Mouse (Mus musculus): ENCODE measurements around the gene Slc38a1.

Gene Slc38a1

DNA sequence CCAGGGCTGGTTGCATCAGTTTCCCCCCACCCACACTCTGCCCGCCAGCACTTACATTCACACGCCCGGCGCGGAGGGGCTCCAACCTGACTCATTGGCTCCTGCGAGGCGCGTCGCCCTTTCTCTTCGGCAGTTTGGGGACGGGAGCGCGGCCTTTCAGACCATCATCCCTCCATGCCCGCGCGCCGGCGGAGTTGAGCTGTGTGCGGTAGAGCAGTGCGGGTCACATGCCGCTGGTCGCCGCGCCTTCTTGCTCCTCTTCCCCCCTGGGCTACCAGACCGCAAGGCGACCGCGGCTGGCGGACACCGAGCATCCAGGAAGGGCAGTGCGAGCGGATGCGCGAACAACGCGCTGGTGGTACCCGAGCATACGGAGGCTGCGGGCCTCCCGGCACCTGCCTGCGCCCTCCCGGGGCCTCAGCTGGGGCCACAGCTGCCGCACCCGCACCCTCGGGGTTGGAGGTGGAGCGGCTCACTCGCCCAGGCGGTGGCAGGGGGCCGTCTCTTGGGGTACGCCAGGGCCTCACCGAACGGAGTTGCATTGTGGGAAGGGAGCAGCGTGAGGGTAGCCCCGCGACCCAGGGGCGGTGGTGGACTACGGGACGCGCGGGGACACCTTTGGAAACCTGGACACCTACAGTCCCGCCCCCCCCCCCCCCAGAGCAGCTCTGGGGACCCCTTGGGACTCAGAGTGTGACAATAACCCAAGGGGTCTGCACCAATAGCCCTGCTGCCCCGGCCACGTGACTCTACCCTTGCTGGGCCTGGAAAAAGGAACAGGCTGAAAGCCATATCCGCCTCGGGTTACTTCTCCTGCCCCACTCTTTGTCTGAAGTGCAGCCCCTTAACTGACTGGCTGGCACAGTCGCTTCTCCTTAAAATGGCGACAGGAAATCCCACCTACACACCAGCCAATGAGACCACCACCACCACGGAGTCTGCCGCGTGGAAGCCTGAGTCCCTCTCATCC lies at the start of gene Slc38a1:
Gene Slc38a1, minus strand, starts transcription at position 478 of the 970 bp plus-strand sequence.
- DNase-seq, result peak; percentile 72 to 78

DNA sequence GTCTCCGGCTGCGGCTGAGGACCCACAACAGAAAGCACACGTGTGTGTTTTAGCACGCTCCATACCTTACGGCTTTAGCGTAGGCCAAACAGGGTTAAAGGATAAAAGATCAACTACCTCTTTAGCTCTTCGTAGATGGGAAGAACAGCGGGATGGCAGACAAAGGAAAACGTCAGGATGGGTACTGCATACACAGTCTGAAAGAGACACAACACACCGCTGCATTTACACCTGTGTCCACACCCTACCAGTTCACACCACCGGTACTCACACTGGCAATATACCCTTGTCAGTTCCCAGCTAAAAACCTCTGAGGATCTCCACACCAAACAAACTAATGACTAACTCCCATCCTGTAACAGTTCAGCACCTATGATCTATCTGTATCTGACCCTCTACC lies 49.7 kb upstream of the Slc38a1 start:
- no peak for DNase-seq

DNA sequence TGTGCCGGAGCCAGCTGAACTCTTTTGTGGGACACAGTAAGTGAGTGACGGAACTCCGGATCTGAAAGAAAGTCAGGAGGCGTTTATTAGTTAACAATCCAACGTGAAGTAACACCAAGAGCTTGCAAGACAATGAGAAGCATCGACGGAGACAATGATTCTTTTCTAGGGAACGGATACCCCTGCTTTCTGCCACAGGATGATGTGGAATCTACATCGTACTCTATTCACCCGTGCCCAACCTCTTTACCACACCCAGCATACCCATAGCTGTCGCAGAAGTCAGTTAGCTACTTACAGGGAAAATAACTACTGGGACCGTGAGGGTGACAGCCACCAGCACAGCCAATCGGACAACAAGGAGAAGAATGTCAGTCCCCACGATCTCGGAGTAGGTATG lies 48.7 kb upstream of the Slc38a1 start:
- DNase-seq, result no peak

DNA sequence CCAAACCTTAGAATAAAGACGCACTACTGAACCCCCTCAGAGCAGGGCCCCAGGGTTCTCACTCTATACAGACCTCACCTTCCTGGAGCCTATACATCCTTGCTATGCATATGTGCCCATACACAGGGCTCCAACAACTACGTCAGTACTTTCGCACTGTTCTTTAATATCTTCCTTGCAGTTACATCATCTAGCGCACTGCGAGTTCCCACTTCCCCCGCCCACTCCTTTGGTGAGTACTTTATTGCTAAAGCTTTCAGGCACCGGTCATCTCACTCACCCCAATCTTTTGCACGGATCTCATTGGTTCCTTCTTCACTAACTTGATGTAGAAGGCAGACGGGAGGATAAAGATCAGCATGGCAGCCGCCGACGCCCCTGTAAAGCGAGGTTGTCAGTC lies 48.1 kb upstream of the Slc38a1 start:
- DNase-seq, result no peak

DNA sequence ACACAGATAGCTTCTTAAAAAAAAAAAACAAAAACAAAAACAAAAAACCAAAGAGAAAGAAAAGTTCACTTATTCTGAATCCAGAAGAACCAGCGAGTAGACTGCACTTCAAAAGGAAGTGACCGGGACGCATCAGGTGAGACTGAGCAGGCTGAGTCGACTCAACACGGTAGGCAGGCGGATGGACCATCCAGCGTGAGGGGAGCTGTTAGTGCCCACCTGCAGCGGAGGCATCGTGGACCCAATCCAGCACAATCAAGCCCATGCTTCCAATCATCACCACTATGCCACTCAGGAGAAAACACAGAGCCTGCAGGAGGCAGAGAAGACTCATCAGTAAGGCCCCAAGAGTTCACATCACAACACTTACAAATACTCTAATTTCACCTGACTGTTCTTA lies 47.2 kb upstream of the Slc38a1 start:
- DNase-seq, result no peak

DNA sequence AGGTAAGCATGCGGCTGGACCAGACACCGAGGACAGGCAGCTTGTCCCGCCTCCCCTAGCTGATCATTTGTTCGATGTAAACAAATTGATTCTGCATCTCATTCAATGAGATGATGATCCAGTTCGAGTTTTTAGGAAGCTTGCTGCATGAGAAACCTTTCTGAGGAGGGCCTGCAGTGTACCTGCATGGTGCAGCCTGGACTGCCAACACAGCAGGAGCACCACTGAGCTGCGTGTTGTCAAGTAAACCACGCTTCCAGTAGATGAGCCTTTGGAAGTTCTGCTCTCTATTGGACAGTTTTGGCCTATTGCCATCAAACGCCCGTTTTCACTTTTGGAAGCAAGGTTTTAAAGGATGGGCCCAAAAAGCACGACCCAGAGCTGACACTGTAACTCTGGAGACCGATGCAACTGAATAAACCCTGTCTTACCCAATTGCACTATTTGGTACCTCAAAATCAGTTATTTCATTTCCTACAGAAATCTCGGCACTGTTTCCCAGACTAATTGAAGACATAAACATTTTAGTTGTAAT lies 46.1 kb upstream of the Slc38a1 start:
- DNase-seq, result peak in 1 of 2 experiments; percentile 48

DNA sequence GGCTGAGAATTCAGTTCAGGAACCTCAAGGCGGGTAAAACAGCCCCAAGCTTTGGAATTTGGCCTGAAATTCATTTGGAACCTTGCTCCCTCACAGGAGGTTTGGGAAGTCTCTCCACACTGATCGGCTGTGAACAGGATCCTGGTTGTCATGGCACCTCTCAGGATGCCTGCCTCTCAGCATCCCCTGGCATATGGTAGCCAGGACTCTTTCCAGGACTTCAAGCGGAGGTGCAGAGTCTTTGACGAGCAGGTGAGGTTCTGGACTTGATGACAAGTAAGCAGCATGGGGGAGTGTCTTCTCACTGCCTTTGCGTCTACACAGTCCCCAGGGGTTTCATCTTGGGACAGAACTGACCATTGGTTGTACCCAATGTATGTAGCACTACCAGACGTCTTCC lies 45.3 kb upstream of the Slc38a1 start:
- peak; percentile 63 to 68 for DNase-seq

DNA sequence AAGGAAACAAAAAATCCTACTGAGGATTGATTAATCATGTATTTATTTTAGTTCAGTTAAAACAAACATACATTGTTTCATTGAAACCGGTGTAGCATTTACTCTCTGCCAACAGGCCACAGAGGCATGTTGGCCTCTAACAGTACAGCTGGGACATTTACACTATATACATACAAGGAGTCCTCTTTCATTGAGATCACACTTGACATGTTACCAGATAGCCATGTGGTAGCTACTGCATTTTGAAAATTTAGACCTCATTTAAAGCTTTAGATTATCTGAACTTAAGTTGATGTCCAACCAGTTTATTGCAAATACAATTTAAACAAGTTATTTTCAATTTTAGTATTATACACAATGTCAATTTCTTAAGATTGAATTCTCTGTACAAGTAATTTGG lies 44.7 kb upstream of the Slc38a1 start:
- DNase-seq, result no peak

DNA sequence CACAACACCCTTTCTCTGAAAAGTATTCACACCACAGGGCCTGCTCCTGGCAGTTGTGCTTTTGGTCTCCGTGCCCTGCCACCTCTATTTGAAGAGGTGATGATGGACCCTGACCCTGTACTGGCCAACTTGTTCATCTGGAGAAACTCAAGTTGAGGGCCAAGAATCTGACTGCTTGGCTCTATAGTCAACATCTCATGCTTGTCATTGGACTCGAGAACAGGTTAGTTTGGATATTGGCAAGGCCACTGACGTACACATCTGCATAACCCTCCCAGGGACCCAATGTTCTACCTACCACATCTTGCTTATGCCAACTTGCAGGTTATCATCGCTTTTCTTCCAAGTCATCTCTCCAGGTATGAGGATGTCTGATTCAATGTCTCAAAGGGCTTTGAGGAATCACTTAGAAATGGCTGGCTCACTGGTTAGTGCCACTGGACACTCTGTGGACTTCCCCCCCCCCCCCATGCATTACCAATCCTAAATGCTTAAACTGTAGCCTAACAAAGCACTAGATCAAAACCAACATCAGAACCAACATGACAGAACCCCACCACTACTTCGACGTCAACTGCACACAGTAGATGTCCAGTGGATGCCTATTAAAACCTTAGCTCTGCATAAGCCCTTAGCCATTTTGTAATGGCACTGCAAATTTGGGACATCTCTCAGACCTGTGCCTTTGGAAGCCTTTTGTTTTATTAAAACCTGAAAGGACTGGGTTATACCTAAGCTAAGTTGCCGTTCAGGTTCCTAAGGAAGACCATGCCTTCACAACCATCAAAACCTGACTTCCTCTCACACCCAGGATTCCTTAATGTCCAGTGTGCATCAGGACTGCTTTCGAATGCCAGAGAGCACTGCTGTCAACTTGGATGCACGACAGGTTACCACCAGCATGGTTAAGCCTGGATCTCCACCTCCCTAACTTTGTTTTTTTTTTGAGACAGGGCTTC lies 43.8 kb upstream of the Slc38a1 start:
- no peak for DNase-seq

DNA sequence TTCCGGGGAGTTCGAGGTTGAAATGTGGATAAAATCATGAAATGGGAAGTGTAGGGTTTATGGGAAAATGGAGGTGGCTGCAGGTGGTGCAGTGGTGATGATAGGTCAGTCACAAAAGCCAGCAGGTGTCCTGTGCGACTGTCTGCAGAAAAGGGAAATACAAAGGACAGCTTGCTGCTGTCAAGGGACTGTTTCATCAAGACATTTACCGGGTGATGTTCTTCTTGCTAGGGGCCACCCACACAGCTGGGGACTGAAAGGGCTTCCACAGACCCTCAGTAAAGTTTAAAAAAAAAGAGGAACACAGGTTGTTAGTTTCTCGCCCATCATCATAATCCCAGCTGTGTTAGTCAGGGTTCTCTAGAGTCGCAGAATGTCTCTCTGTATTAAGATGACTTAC lies 42.6 kb upstream of the Slc38a1 start:
- DNase-seq, result no peak

DNA sequence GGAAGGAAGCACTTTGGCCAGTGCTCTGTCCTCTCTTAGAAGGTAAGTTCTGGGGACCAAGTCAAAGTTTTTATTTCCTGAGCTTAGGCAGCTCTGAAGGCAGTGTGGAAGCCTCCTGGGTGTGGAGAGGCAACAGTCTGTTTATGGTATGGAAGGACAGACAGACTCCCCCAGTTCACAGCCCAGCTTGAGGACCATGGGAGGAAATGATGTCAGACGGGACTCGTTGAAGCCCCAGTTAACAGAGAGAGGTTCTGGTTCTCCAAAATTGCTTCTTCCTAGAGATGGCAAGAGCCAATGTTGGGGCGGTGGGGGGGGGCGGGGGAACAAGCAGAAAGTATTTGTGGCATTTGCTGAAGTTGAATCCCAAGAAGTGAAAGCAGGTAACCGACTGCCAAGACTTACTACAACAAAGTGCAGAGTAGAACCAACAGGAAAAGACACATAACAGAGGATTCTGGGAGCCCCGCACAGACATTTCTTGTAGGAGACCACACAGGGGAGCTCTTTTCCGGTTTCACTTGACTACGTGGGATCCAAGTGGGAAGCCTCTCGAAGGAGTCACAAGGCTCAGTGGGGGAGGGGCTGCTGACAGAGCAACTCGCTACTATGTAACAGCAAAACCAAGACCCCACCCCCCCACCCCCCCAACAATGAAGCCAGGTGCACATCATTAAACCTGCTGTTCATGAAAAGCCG lies 41.6 kb upstream of the Slc38a1 start:
- DNase-seq, result peak in 1 of 2 experiments; percentile 34

DNA sequence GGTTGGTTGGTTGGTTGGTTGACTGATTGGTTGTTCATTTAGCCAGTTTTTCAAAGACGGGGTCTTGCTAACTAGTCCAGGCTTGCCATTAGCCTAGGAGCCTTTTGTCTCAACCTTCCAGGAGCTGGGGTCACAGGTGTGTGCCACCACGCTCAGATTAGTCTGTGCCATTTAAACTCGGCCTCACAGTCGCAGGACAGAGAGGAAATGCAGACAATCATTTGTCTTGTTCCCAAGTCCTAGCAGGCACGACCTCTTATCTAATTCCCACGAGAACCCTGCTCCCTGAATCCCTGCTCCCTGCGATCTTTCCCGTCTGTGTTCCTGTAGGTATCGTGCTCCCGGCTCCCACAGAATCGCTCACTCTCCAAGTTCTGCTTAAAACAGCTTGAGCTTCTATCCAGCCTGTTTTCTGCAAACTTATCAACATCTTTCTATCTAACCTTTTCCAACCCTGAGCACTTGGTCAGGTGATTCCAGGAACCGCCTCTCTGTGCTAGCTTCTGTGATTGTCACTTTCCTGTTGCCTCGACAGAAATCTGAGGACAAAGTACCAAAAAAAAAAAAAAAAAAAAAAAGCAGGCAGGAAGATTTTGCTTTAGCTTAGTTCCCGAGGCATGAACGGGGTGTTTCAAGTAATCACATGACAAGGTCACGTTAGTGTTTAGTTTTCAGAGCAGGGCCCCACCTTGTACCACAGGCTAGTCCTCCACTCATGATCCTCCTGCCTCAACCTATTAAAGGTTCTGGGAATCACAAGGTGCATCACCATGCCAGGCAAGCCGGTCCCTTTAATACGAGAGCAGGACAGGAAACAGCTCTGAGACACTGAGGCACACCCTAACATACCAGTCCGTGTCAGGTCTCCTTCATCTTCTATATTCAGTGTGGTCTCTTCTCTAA lies 36.4 kb upstream of the Slc38a1 start:
- DNase-seq, result no peak

DNA sequence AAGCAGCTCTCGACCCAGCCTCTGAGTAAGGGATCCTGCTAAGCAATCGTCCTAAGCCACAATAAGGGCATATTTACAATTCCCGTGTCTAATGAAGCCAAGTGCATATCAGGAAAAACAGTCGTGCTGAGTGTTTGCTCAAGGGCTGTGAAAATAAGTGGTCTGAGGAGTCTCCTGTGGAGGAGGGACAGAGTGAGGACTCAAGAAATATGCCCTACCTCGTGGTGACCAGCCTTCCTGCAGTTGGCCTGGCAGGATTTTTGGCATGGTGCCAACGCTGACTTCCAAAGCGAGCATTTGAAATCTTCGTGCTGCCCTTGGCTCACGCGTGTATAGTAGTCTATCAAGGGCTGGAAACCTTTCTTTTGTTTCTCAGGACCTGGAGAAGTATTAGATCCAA lies 33.8 kb upstream of the Slc38a1 start:
- peak; percentile 54 to 75 for DNase-seq

DNA sequence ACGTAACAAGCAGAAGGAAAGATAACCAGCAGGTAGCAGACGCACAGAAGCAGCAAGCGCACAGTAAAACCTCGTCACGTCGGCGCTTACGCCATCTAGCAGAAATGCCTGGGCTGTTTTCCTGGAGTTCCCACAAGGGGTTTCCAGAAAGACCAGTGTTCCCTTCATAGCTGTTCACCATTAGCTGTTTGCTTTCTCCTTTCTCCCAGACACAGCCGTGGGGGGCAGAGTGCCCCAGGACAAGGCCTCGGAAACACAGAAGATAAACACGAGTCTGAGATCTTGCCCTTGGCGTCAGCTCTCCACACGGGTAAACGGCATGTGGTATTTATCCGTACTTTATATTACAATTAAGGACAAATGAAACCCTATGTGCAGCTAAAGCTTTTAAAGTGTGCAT lies 33.0 kb upstream of the Slc38a1 start:
- DNase-seq, result no peak

DNA sequence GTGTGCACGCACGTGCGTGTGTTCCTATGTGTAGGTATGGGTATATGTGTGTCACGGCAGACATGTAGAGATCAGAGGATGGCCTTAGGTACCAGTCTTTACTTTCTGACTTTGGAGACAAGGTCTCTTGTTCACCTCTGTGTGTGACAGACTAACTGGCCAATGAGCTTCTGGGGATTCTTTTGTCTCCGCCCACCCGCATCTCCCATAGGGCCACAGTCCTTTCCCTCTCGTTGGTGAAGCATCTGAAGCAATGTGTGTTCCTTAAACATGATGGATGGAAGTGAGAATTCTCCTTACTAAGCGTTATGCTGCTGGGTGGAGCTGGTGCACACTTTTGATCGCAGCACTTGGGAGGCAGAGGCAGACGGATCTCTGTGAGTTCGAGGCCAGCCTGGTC lies 32.3 kb upstream of the Slc38a1 start:
- DNase-seq, result no peak

DNA sequence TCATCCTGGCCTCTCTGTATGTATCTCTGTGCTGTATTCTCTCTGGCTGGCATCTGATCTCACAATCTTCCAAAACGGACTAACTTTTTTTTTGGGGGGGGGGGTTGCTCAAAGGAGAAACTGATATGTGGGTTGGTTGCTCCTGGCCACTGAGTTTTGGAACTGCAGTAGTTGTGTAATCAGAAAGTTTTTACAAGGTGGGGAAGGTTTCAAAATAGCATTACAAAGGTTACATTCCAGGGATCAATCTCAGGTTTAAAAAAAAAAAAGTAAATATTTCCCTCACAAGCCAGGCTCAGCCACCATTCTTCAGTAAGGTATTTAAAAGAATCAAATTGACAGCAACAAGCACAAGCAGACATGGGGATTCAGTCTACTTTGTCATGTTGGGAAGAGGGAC lies 31.4 kb upstream of the Slc38a1 start:
- no peak for DNase-seq

DNA sequence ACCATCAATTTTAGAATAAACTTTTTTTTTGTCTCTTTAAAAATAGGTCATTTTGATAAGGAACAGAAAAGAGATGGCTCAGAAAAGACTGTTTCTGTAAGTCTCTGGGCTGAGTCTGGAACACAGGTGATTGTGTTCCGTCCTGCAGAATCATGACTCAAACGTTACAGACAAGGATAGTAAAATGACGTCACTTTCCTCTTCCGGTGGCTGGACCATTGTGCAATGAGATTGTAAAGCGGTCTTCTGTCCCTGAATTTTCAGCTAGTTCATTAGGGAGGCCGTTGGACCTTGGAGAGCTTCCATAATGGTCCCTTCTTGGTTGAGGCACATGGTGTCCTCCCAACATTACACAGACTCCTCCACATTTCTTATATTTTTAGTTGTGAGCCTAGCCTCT lies 27.0 kb upstream of the Slc38a1 start:
- no peak for DNase-seq

DNA sequence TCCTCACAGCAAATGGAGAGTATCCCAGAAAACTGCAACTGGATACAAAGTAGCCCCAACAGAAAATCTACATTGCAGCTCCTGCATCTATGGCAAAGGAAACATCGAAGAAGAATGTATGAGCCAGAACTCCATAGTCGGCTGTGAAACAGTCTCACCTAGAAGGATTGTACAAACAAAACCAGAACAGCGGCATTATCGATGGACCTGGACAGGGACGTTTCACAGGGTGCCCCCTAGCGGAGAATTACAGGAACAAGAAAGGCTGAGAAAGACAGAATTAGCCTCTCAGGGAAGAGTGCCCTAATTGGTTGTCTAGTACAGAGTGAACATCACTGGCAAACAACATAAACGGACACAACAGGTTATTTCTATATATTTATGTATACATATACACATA lies 23.9 kb upstream of the Slc38a1 start:
- DNase-seq, result peak; percentile 70 to 79

DNA sequence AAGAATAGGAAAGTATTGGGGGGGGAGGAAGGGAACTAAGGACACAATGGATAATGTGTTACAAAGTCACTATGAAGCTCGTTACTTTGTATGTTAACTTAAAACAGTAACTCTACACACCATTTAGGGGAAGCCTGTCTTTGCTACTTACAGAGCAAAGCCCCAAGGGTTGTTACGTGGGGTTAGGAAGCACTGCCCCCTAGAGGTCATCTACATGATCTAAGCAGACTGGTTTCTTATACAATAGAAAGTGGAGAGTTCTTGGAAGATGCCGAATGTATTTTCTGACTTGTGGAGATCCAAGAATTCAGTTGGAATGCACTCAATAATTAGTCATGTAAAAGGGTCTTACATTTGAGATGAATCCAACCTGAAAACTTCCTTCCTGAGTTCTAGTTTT lies 23.2 kb upstream of the Slc38a1 start:
- peak; percentile 60 to 81 for DNase-seq

DNA sequence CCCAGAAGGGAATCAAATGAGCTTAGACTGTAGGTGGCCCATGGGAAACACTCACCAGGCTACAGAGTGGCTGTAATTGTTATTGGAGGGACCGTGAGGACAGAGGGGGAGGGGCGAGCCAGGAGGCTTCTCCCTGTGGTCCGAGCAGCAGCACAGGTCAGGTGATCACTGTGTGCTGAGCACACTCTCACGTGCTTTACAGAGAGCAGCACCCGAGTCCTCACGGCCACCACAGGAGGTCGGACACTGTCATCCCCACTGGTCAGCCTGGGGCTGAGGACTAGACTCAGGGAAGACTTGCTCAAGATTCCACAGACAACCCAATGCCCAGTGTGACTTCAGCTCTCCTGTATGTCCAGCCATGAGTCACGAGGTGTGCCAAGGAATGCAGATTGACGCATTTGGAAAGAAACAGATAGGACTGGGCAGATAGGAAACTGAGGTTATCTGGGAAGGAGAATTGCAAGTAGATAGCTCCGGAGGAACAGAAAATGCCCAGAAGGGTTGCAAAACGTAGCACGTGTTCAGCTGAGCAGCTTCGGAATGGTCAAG lies 18.0 kb upstream of the Slc38a1 start:
- DNase-seq, result no peak

DNA sequence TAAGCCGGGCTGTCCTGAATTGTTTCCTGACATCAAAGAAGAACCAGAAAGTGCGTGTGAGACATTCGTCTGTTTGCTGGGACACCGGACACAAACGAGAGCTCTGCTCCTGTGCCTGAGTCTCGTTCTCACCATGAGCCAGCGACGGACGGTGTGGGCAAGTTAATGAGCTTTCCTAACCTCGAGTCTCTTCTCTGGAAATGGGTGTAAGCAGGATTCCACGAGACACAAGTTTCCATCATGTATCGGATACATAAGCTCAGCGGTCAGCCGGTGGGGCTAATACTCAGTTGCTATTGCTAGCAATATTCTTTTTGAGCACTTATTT lies 15.5 kb upstream of the Slc38a1 start:
- DNase-seq, result no peak

Measured in cerebellum, postnatal 25 days (tissue).